In the genomic region with DNA sequence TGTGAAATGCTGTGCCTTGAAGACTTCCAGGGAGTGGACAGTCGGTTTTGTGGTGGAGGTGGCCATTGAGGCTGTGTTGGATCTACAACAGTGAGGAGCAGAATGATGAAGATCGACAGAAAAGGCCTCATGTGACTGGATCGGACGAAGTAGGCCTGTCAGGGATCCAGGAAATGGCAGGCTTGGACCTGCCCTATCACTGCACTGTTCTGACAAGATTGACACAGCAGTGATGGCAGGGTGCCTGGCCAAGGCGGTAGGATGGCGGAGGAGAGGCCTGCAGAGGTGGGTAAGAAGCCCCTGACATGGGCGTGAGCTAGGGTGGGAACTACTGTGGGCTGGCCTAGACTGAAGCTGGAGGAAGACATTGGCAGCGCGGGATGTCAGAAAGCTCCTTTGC, we compare ENCODE assay signal across 25 mouse cellular contexts. TPM values are rescaled to one million over a fixed set of nuclear protein-coding genes. Genes with fewer than 3 reads are reported as not detected.
"Had no signal": no experiment of that assay in that cellular context is flagged by ENCODE, and none has a peak within 500 bp of the region (broad histone marks: within the 10 kb centered on the region; RNA-seq: fewer than 3 reads in every experiment).

No protein-coding gene starts in this region.

- H3K4me2 ChIP-seq: liver, embryonic 15.5 days; lung, embryonic 15.5 days; midbrain, embryonic 11.5 days; neural tube, embryonic 12.5 days; neural tube, embryonic 15.5 days had no signal

- H3K9me3 ChIP-seq: liver, embryonic 15.5 days; lung, embryonic 15.5 days; megakaryocyte, embryonic 14.5 days; neural tube, embryonic 12.5 days; neural tube, embryonic 15.5 days had no signal

- H3K9ac ChIP-seq: liver, embryonic 15.5 days; lung, embryonic 15.5 days; neural tube, embryonic 12.5 days; neural tube, embryonic 15.5 days had no signal

- H3K27me3 ChIP-seq: liver, embryonic 15.5 days; lung, embryonic 15.5 days; megakaryocyte, embryonic 14.5 days; neural tube, embryonic 12.5 days; neural tube, embryonic 15.5 days had no signal

- DNase-seq: kidney, adult 18-20 months; kidney, adult 9 months; kidney, postnatal 14 days; kidney, postnatal 4 days; layer of hippocampus, postnatal 36 days; lung, adult 18-20 months; lung, postnatal 10 days; lung, postnatal 36 days; midbrain, embryonic 14.5 days; right cerebral cortex, adult 18-20 months; right cerebral cortex, postnatal 14 days; spleen, adult 18-20 months; thymus, postnatal 25 days had no signal

- H3K27ac ChIP-seq: left cerebral cortex, adult 2 months; lung, embryonic 15.5 days; neural tube, embryonic 12.5 days; neural tube, embryonic 15.5 days had no signal

- H3K4me3 ChIP-seq: left cerebral cortex, adult 2 months; liver, embryonic 15.5 days; lung, embryonic 15.5 days; megakaryocyte, embryonic 14.5 days; neural tube, embryonic 12.5 days; neural tube, embryonic 15.5 days had no signal

RNA-seq across cellular contexts. Expression of a gene that starts 33.1 kb away (rescaled TPM):
- total RNA-seq: layer of hippocampus, postnatal 10 days; left cerebral cortex, adult 2 months; left cerebral cortex, postnatal 10 days; left cerebral cortex, postnatal 36 days; liver, adult 2 months; midbrain, postnatal 0 days had no signal
- polyA plus RNA-seq: liver, adult 2 months; midbrain, embryonic 14.5 days; midbrain, postnatal 0 days; neural tube, embryonic 15.5 days had no signal

RNA-seq across cellular contexts. Expression of a gene that starts 45.1 kb away (rescaled TPM):
- total RNA-seq: midbrain, postnatal 0 days had no signal
- polyA plus RNA-seq: neural tube, embryonic 12.5 days had no signal
